Mouse (Mus musculus) neutrophil, adult 5-6 weeks (primary cell): Measurements from ENCODE around the gene Dynll1. TPM values are rescaled to one million over a fixed set of nuclear protein-coding genes. Genes with fewer than 3 reads are reported as not detected.

ENCODE experiments used
- ATAC-seq: fragments of 151-379, 151-347 bp; 2 replicates; pipeline ENCODE4 v1.8.0; 2017; ENCODE audit warnings: mild to moderate bottlenecking, moderate TSS enrichment; ENCODE audit not compliant: insufficient number of reproducible peaks, poor library complexity, low FRiP score, severe bottlenecking; ENCODE audit errors: extremely low read depth
- total RNA-seq: library from RNA; stranded (forward); fragments of 200-1000 nt; gene quantifications from 2 replicates; pipeline ENCODE4 v1.2.3, GENCODE M21; 2017

Gene Dynll1
- total RNA-seq, 1 experiment from 2014 or later = 103 TPM

DNA sequence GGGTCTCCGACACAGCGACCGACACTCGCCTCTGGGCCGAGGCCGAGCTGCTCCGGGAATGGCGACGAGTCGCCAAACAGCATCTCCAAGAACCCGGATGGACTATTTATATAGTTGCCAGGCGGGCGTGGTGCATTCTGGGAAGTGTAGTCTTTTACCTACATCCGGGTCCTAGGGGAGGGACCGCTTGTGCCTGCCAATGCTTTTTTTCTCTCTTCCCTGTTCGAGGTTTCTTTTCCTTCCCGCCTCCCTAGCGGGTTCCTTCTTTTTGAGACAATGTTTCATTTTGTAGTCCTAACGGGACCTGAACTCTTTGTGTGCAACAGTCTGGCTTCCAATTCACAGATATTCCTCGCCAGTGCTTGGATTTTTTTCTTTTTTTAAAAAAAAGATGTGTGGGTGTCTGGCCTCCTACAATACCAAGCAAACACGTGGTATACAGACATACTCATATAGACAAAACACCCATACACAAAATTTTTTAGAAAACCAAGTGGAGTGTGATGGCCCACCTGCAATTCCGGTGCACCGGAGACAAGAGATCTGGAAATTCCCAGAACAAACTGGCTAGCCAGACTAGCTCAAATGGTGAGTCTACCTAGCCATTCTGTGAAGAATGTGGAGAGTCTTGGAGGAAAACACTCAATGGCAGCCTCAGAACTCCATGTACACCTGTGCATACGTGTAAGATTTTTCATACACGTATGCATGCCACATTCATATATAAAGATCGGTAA lies 27.8 kb downstream of the Dynll1 start, which contains the start of gene Rnf10:
Gene Rnf10 (minus strand): TSS at position 87 of the 737 bp plus-strand sequence.
- ATAC-seq = peak; percentile 96

DNA sequence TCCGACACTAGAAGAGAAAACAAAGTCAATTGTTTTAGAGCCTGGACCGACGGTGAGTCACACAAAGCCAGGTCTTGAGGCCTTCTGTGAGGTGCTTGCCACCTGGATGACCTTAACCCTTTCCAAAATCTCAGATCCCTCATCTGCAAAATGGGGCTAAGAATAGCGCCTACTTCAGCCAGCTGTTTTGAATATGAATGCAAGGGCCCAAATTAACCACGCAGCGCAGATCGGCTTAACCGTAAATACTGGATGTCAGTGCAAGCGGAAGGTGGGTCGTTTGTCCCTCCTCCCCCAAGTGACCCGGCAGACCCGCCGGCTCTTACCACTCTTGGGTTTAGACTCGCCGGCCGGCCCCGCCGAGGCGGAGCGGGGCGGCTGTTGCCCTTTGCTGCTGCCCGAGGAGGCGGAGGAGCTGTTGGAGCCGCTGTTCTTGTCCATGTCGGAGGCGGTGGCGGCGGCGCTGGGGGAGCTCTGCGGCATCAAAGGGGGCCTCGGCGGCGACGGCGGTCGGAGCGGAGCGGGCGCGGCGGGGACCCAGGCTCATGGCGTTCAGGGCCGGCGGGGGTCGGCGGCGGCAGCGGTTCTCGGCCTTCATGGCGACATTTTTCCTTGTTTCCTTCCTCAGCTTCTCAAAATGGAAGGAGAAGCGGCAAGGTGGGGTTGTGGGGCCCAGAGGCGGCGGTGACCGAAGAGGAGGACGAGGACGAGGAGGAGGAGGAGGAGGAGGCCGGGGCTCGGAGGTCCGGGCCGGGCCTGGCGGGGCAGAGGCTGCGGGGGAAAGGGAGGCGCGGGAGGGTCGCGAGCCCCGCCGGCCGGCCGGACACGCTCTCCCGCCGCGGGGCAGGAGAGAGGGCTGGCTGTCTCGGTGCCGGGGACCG lies 28.6 kb downstream of the Dynll1 start:
- ATAC-seq = 0 out of 2 replicates have a peak, but pooled peaks have one; percentile 2

DNA sequence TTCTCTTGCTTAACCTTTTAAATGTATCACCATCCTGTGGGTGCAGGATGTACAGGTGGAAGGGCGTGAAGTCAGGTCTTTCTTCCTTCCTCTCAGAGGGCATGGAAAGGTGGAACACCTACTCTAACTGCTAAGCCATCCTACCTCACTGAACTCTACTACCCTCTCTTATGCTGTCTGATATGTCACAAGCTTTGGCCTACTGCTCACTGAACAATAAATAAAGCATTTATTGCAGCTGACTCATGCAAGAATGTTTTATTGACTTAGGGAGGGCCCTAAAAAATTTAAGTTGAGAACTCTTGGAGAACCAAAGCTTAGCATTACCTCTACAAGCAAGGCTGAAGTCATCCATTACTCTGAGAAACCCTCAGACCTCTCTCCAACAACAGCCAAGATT lies 30.8 kb downstream of the Dynll1 start:
- ATAC-seq = no peak

DNA sequence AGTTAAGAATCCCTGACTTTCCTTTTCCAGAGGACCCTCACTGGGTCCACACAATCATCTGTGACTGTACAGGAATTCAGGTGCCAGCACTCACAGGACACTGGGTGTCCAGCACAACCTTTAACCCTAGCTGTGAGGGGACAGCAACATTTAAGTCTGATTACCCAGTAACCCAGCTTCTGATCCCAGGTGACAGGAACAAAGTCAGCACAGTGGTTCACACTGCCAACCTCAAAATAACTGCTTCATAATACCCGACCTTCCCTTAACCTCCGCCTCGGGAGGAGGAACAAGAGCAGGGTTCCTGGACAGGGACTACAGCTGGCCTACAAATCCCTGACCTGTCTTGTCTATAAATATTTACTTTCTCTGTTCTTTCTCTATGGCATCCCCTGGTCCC lies 32.5 kb downstream of the Dynll1 start:
- no peak for ATAC-seq

DNA sequence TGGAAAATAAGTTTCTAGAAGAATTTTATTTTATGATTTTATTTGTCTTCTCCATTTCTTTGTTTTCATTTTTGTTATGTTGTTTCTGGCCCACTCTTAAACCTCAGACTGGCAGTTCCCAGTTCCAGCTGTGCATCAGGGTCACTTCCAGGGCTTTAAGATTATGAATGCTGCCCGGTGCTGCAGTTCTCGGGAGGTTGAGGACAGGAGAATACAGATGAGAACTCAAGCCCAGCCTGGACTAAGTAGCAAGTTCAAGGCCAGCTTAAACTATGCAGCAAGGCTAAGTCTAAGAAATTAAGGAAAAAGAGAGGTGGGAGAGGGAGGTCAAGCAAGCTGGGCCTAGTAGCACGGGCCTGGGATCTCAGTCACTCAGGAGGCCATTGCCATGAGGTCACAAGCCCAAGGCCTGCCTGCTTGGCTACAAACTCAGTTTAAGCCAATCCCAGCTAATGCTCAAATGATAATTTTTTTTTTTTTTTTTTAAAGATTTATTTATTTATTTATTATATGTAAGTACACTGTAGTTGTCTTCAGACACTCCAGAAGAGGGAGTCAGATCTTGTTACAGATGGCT lies 33.2 kb downstream of the Dynll1 start:
- ATAC-seq = no peak

DNA sequence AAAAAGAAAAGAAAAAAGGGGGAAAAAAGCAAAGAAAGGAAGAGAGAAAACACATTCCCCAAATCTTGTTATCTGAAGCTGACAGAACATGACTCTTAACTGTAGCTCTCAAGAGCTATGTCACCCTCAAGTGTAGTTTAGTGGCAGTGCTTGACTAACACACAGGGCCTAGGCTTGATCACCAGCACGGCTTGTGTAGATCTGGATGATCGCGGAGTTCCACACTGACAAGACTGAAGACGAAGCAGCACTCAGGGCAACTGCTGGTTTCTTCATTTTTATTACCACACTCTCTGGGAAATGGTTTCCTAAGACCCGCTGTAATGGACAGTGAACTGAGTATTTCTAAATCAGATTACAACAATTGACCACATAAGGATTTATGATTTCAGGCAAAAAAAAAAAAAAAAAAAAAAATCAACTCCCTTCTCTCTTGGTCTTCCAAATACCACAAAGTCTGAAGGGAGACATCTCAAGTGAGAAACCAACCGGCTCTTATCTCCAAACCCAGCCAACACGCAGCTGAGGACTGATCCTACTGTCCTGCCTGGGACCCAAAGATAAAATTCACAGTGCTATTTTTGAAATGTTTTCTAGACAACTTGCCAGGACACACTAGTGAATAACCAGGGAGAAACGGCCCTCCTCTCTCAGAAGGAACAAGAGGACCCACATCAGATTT lies 33.9 kb downstream of the Dynll1 start:
- ATAC-seq = no peak

DNA sequence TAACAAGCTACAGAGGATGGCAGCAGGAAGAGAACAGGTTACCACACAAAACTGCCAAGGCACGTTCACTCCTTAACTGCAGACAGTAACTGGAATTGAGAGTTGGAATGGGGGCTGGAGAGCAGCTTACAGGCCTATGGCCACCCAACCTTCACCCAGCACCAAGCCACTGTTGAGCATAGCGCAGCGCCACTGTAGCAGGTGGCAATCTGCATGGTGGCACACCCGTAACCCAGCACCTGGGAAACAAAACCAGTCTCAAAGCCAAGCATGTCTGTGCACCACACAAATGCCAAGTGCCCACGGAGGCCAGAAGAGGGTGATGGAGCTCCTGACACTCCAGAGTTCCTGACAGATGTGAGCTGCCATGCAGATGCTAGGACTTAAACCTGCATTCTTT lies 34.5 kb downstream of the Dynll1 start:
- ATAC-seq = no peak

DNA sequence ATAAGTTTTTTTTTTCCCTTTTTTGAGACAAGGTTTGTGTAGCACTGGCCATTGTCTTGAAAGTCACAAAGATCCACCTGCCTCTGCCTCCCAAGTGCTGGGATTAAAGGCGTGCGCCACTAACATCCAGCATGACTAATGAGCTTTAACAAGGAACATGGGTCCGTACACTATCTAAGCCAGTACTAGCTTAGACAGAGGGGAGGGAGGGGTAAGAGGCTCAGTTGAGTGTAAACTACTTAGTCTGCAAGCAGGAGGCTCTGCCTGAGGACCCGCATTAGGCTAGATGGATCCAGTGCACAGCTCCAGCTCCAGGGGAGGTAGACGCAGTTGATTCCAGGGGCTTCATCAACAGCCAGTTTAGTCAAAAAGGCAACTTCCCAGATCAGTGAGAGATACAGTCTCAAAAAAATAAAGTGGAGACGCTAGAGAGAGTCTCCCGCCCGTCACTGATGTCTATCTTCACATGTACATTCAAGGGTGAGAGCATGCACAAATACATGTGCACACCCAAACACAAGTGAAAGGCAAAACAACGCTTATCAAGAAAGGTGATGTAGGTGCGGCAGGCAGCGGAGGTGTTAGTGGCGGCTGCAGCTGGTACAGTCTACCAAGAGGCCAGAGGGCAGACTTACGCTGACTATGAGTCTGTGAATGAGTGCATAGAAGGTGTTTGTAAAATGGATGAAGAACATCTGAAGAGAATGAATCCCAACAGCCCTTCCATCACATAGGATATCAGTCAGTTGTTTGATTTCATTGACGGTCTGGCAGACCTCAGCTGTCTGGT lies 38.1 kb downstream of the Dynll1 start:
- ATAC-seq = no peak

DNA sequence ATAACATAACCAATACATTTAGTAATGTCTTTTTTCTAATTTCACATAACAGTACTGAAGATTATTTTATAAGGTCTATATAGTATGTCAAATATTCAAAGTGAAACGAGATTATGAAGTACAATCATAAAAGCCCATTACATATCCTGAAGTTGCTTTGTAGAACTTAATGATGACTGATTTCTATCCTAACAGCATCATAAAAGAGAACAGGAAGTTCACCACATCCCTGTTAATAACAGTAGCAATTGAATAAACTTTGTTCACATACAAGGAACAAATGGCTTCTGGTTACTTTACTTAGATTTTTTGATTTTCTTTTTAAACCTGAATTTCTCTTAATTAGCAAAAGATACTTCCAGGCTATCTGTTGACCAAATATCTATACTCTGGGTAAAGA lies 38.9 kb downstream of the Dynll1 start:
- no peak for ATAC-seq

DNA sequence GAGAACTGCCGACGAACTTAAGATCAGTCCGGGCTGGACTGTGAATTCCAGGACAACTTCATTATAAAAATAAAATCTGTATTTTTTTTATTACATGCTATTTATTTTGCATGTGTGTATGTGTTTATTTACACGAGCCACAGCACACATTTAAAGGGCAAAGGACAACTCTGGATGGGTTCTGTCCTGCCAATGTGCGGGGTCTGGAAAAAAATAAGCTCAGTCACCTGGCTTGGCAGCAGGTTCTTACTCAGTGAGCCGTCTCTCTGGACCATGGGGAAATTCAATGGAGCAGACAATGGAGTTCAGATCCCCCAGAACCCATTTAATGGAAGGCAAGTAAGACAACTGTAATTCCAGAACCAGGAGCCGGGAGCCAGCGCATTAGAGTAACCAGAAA lies 39.7 kb downstream of the Dynll1 start:
- ATAC-seq = no peak

DNA sequence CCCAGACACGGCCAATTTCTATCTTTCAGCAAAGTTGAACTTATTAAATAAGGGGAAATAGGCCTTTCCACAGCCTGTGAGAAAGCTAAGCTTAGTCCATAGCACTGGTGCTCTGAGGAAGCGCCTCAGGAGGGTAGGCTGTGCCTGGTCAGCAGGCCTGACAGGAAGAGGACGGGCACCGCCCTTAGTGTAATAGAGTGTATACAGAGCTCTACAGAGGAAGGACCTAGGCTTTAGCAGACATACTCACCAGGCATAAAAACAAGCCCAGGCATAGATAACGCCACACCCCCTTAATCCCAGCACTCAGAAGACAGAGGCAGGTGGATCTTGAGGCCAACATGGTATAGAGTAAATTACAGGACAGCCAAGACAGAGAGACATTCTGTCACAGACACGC lies 40.4 kb downstream of the Dynll1 start:
- no peak for ATAC-seq

DNA sequence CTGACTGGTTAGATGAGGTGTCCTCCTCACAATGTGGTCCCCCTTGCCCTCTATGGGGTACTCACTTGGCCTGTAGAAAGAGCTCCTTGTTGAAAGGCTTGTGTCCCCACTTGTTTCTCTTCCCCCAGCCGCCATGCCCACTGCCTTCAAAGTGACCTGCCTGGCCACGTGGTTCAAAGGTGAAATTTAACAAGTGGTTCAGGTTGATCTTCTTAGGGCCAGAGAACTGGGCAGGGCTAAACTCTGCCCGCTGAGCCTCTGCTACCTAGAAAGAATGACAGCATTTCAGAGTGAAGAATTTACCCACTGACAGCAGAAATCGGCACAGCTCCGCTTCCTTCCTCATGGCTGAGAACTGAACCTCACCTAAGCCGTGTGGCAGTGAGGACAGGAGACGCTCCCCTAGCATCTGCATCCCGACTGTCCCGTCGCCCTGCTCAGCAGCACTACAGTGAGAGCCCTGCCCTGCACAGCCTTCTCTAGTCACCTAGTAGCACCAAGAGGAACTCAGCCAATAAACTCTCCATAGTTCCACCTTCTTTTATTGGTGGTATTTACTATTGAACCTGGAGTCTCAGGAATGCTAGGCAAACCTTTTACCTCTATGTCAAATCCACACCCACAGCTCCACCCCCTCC lies 43.8 kb downstream of the Dynll1 start:
- ATAC-seq = no peak

DNA sequence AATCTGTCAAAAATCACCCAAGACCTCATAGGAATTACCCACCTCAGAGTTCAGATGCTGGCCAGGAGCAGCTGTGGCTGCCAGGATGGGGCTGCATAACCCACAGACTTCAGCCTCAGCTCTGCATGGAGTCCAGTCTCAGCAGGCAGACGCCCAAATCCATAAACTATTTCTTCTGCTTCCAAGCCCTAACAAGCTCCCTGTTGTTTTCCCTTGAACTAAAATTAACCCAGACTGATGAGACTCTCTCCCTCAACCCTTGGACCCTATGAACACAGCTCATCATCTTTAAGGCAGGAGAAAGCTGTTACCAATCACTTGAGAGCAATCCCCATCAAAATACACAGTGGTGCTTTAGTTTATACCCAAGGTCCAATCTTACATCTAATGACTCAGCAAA lies 45.3 kb downstream of the Dynll1 start:
- ATAC-seq = no peak

Other genes with a start within 250 kb of the Dynll1 start
- gene Gm10401, start 202.7 kb downstream of the Dynll1 start, total RNA-seq = 1.4 TPM in 1 of 2 replicates, not detected in the other
- 7.1 and 10.5 TPM in 2 replicates for gene Acads, start 181.7 kb downstream of the Dynll1 start, total RNA-seq
- gene Unc119b, start 166.0 kb downstream of the Dynll1 start, total RNA-seq = 20.7 and 22.1 TPM in 2 replicates
- 69.5 and 71.7 TPM in 2 replicates for gene Mlec, start 142.8 kb downstream of the Dynll1 start, total RNA-seq
- not detected in 2 replicates for gene Cabp1, start 106.6 kb downstream of the Dynll1 start, total RNA-seq
- gene Pop5, start 65.2 kb downstream of the Dynll1 start, total RNA-seq = 22.7 and 39.8 TPM in 2 replicates
- 161 and 173 TPM in 2 replicates for gene Rnf10, start 28.1 kb downstream of the Dynll1 start, total RNA-seq
- 24.8 and 32.2 TPM in 2 replicates for gene Coq5, start 21.3 kb downstream of the Dynll1 start, total RNA-seq
- 51.2 and 55.9 TPM in 2 replicates for gene Srsf9, start 26.2 kb upstream of the Dynll1 start, total RNA-seq
- 3.4 and 9.5 TPM in 2 replicates for gene Gatc, start 40.2 kb upstream of the Dynll1 start, total RNA-seq
- gene Triap1, start 40.2 kb upstream of the Dynll1 start, total RNA-seq = 12.7 and 12.8 TPM in 2 replicates
- gene Cox6a1, start 48.0 kb upstream of the Dynll1 start, total RNA-seq = 49.6 and 60.8 TPM in 2 replicates
- not detected in 2 replicates for gene Msi1, start 128.6 kb upstream of the Dynll1 start, total RNA-seq
- not detected in 2 replicates for gene Pla2g1b, start 165.3 kb upstream of the Dynll1 start, total RNA-seq
- gene Sirt4, start 183.7 kb upstream of the Dynll1 start, total RNA-seq = 6.1 and 11.3 TPM in 2 replicates
- gene Pxn, start 205.7 kb upstream of the Dynll1 start, total RNA-seq = 242 and 288 TPM in 2 replicates